Mouse (Mus musculus) intestine, embryonic 14.5 days (tissue): Measurements from ENCODE around the gene Bahcc1. TPM values are rescaled to one million over a fixed set of nuclear protein-coding genes. Genes with fewer than 3 reads are reported as not detected.

Source experiments
- ATAC-seq: fragments of 200-750 bp; cut with Nextera tagmentation; replicated peaks from 2 replicates; pipeline ENCODE4 v1.8.0; 2017; ENCODE audit warnings: low read depth, moderate number of reproducible peaks, moderate TSS enrichment, moderate library complexity; ENCODE audit not compliant: low FRiP score, low TSS enrichment
- DNase-seq: peaks from one replicate; pipeline ENCODE4 v3.0.0-alpha.2; 2018; ENCODE audit warnings: low spot score
- H3K27ac ChIP-seq: fragments of 300-500 bp; sonication (generic); 2 replicates; pipeline ENCODE4 v1.5.1; 2014; ENCODE audit warnings: low read depth, mild to moderate bottlenecking, control low read depth
- H3K27me3 ChIP-seq: fragments of 300-500 bp; sonication (generic); replicated peaks from 2 replicates; pipeline ENCODE4 v1.6.1; 2014; ENCODE audit warnings: low read length, control low read depth; ENCODE audit not compliant: control insufficient read depth, insufficient read depth
- H3K36me3 ChIP-seq: fragments of 300-500 bp; sonication (generic); 2 replicates; pipeline ENCODE4 v1.6.1; 2014; ENCODE audit warnings: low read length, control low read depth; ENCODE audit not compliant: control insufficient read depth, insufficient read depth
- H3K4me1 ChIP-seq: fragments of 300-500 bp; sonication (generic); replicated peaks from 2 replicates; pipeline ENCODE4 v1.6.1; 2014; ENCODE audit warnings: low read length, control low read depth, mixed read lengths; ENCODE audit not compliant: control insufficient read depth, insufficient read depth
- H3K4me2 ChIP-seq: fragments of 300-500 bp; sonication (generic); 2 replicates; pipeline ENCODE4 v1.6.1; 2014; ENCODE audit warnings: low read length
- H3K4me3 ChIP-seq: fragments of 300-500 bp; sonication (generic); 2 replicates; pipeline ENCODE4 v1.5.1; 2014; ENCODE audit warnings: low read depth, low read length, control low read depth, mixed read lengths
- H3K9ac ChIP-seq: fragments of 300-500 bp; sonication (generic); 2 replicates; pipeline ENCODE4 v1.6.1; 2014; ENCODE audit warnings: mild to moderate bottlenecking, low read length
- H3K9me3 ChIP-seq: fragments of 300-500 bp; sonication (generic); 2 replicates; pipeline ENCODE4 v1.6.1; 2016; ENCODE audit warnings: low read length, control low read depth; ENCODE audit not compliant: control insufficient read depth
- WGBS: fragments of 180-500 bp; shearing (Covaris S2); extraction: QIAGEN DNeasy Blood & Tissue Kit; methylation state at CpG from one replicate; pipeline ENCODE4 v1.1.7; 2014; 5-methylcytosine and 5-hydroxymethylcytosine counted together
- polyA plus RNA-seq: library from polyadenylated mRNA; unstranded; fragments of >200 nt; fragmentation: Nextera tagmentation; extraction: Ambion mirVana; gene quantifications from 2 replicates; pipeline ENCODE4 v1.2.1, GENCODE M21; 2014

Gene Bahcc1
- polyA plus RNA-seq, 1 experiment from 2014 or later, result 12.7 TPM

GRCm38 (mm10) chr11:120187236-120188101 lies 45.3 kb upstream of the Bahcc1 start:
- peak; percentile 82 for DNase-seq
- no peak for ATAC-seq
- H3K9ac ChIP-seq, result peak overlapping the region; percentile 91
- H3K27me3 ChIP-seq, result no peaks in the 10 kb centered on the region
- H3K4me3 ChIP-seq, result peak overlapping the region; percentile 83
- H3K27ac ChIP-seq, result peak overlapping the region; percentile 97
- H3K4me1 ChIP-seq, result peaks cover 49% of the 10 kb centered on the region
- under 1% methylated on average over 43 of the region's 43 CpGs for WGBS
- no peaks in the 10 kb centered on the region for H3K9me3 ChIP-seq
- 0 out of 2 replicates have a peak, but pooled peaks cover 6% of the 10 kb centered on the region for H3K36me3 ChIP-seq
- peak overlapping the region; percentile 97 for H3K4me2 ChIP-seq

GRCm38 (mm10) chr11:120188102-120188480 lies 44.7 kb upstream of the Bahcc1 start:
- Histone ChIP-seq H3K9ac (peak overlapping the region; percentile 91), H3K9me3 (no peaks in the 10 kb centered on the region), H3K4me2 (peak overlapping the region; percentile 97), H3K27ac (peak overlapping the region; percentile 97), H3K36me3 (0 out of 2 replicates have a peak, but pooled peaks cover 6% of the 10 kb centered on the region), H3K4me3 (peak overlapping the region; percentile 83), H3K4me1 (peaks cover 44% of the 10 kb centered on the region), H3K27me3 (no peaks in the 10 kb centered on the region)
- ATAC-seq, result no peak
- DNase-seq, result peak; percentile 87
- WGBS, result 2% methylated on average over 23 of the region's 24 CpGs

- 0 out of 2 replicates have a peak, but pooled peaks cover 6% of the 10 kb centered on the region for H3K36me3 ChIP-seq
- H3K27me3 ChIP-seq, result no peaks in the 10 kb centered on the region
- ATAC-seq (peak; percentile 2; the same call in 1 of the 2 replicates), DNase-seq (peak; percentile 86)
- WGBS, result under 1% methylated on average over 41 of the region's 41 CpGs
- peak overlapping the region; percentile 91 for H3K9ac ChIP-seq
- H3K27ac ChIP-seq, result peak overlapping the region; percentile 97
- no peaks in the 10 kb centered on the region for H3K9me3 ChIP-seq
- H3K4me3 ChIP-seq, result peak overlapping the region; percentile 83
- peak overlapping the region; percentile 97 for H3K4me2 ChIP-seq
- peaks cover 37% of the 10 kb centered on the region for H3K4me1 ChIP-seq
Observed at GRCm38 (mm10) chr11:120188481-120189441, 44.0 kb upstream of the Bahcc1 start.

- ATAC-seq (peak; percentile 86), DNase-seq (peak; percentile 95)
- Histone ChIP-seq H3K27me3 (no peaks in the 10 kb centered on the region), H3K4me1 (peaks cover 28% of the 10 kb centered on the region), H3K9me3 (no peaks in the 10 kb centered on the region), H3K9ac (peak overlapping the region; percentile 91), H3K4me2 (peak overlapping the region; percentile 97), H3K27ac (peak overlapping the region; percentile 97), H3K36me3 (0 out of 2 replicates have a peak, but pooled peaks cover 6% of the 10 kb centered on the region), H3K4me3 (peak overlapping the region; percentile 83)
- under 1% methylated on average over 54 of the region's 68 CpGs for whole genome bisulfite sequencing
Observed at GRCm38 (mm10) chr11:120189459-120190312, 43.1 kb upstream of the Bahcc1 start.

GRCm38 (mm10) chr11:120190526-120191412 lies 42.0 kb upstream of the Bahcc1 start:
- ATAC-seq (0 out of 2 replicates have a peak, but pooled peaks have one; percentile 4), DNase-seq (peak; percentile 69)
- Histone ChIP-seq H3K27me3 (no peaks in the 10 kb centered on the region), H3K9ac (peak overlapping the region; percentile 48), H3K27ac (peak overlapping the region; percentile 82; the same call in 1 of the 2 replicates), H3K4me1 (peaks cover 17% of the 10 kb centered on the region), H3K4me2 (peak overlapping the region; percentile 97), H3K9me3 (no peaks in the 10 kb centered on the region), H3K4me3 (peak overlapping the region; percentile 83), H3K36me3 (0 out of 2 replicates have a peak, but pooled peaks cover 6% of the 10 kb centered on the region)
- 35% methylated on average over 14 of the region's 14 CpGs for WGBS

- H3K36me3 ChIP-seq, result no peaks in the 10 kb centered on the region
- no peak overlapping the region for H3K9ac ChIP-seq
- no peak for DNase-seq
- H3K4me3 ChIP-seq, result no peak overlapping the region
- no peak overlapping the region for H3K4me2 ChIP-seq
- H3K27ac ChIP-seq, result no peak overlapping the region
- 19% methylated on average over 13 of the region's 13 CpGs for WGBS
- H3K4me1 ChIP-seq, result peaks cover 18% of the 10 kb centered on the region; the same call in 1 of the 2 replicates
- no peaks in the 10 kb centered on the region for H3K9me3 ChIP-seq
- no peaks in the 10 kb centered on the region for H3K27me3 ChIP-seq
- no peak for ATAC-seq
Observed at GRCm38 (mm10) chr11:120198831-120199230, 33.9 kb upstream of the Bahcc1 start.

- H3K4me1 ChIP-seq, result peaks cover 18% of the 10 kb centered on the region; the same call in 1 of the 2 replicates
- no peak overlapping the region for H3K4me3 ChIP-seq
- no peak overlapping the region for H3K9ac ChIP-seq
- no peaks in the 10 kb centered on the region for H3K27me3 ChIP-seq
- no peak for DNase-seq
- 52% methylated on average over 7 of the region's 7 CpGs for WGBS
- peak overlapping the region; percentile 9; the same call in 1 of the 2 replicates for H3K27ac ChIP-seq
- H3K36me3 ChIP-seq, result no peaks in the 10 kb centered on the region
- H3K9me3 ChIP-seq, result no peaks in the 10 kb centered on the region
- ATAC-seq, result 0 out of 2 replicates have a peak, but pooled peaks have one; percentile 23
- H3K4me2 ChIP-seq, result no peak overlapping the region
Observed at GRCm38 (mm10) chr11:120199766-120200165, 33.0 kb upstream of the Bahcc1 start.
